Mouse (Mus musculus) kidney, adult 11 months (tissue): ENCODE measurements at regions not wholly inside any gene's neighbourhood (a gene's known extent, or its start where the extent isn't known, plus 50 kb on each side); places are given as distances from the start of the nearest gene placed in this dataset.

Experiments used
- DNase-seq: peaks from one replicate; pipeline ENCODE4 v3.0.0; 2022

GRCm38 (mm10) chr3:151366707-151367306, 70.9 kb upstream of the Adgrl4 start:
- DNase-seq, result no peak

GRCm38 (mm10) chr3:151383326-151384019, 54.2 kb upstream of the Adgrl4 start:
- DNase-seq, result peak; percentile 71

GRCm38 (mm10) chr3:151384850-151385249, 52.8 kb upstream of the Adgrl4 start:
- no peak for DNase-seq

- DNase-seq, result peak; percentile 39
These were observed 51.6 kb upstream of the Adgrl4 start for GRCm38 (mm10) chr3:151386103-151386502.
